11 mouse cellular contexts compared by ENCODE assay signal in genomic region chr6:140222534-140223324, GRCm38 (mm10).
"Had no signal": no experiment of that assay in that cellular context is flagged by ENCODE, and none has a peak within 500 bp of the region (broad histone marks: within the 10 kb centered on the region; RNA-seq: fewer than 3 reads in every experiment).

No protein-coding gene starts in this region.

- H3K9me3 ChIP-seq: limb, embryonic 15.5 days; liver, embryonic 12.5 days had no signal

- H3K27me3 ChIP-seq: limb, embryonic 15.5 days; liver, embryonic 12.5 days had no signal

- ATAC-seq: liver, embryonic 12.5 days had no signal

- H3K9ac ChIP-seq: limb, embryonic 15.5 days; liver, embryonic 12.5 days; lung, embryonic 14.5 days had no signal

- H3K4me2 ChIP-seq: limb, embryonic 15.5 days; liver, embryonic 12.5 days; lung, embryonic 14.5 days; midbrain, embryonic 11.5 days had no signal

- H3K27ac ChIP-seq: kidney, postnatal 0 days; limb, embryonic 15.5 days; liver, embryonic 12.5 days; stomach, postnatal 0 days had no signal

- DNase-seq: kidney, adult 9 months; kidney, postnatal 36 days; lung, embryonic 14.5 days; lung, postnatal 10 days; lung, postnatal 4 days; thymus, postnatal 4 days had no signal

- H3K36me3 ChIP-seq: limb, embryonic 15.5 days; liver, embryonic 12.5 days had no signal

- H3K4me1 ChIP-seq: limb, embryonic 15.5 days; liver, embryonic 12.5 days had no signal

- H3K4me3 ChIP-seq: limb, embryonic 15.5 days; liver, embryonic 12.5 days had no signal
